Mouse (Mus musculus) midbrain, embryonic 13.5 days (tissue): ENCODE results near the gene Gm10490. TPM values are rescaled to one million over a fixed set of nuclear protein-coding genes. Genes with fewer than 3 reads are reported as not detected.
"Not testable (repeated sequence)": the region's sequence is repeated elsewhere in the genome, so short reads cannot be mapped to it uniquely, and the experiment has no call there.

Experiments used
- ATAC-seq: fragments of 200-750 bp; cut with Nextera tagmentation; 2 replicates; pipeline ENCODE4 v1.8.0; 2017; ENCODE audit warnings: mild to moderate bottlenecking, moderate TSS enrichment, moderate library complexity
- H3K27ac ChIP-seq: fragments of 300-500 bp; sonication (generic); 2 replicates; pipeline ENCODE4 v1.5.1; 2015; ENCODE audit warnings: inconsistent platforms, mild to moderate bottlenecking, moderate library complexity
- H3K27me3 ChIP-seq: fragments of 300-500 bp; sonication (generic); 2 replicates; pipeline ENCODE4 v1.6.1; 2015; ENCODE audit warnings: mild to moderate bottlenecking, inconsistent platforms
- H3K36me3 ChIP-seq: fragments of 300-500 bp; sonication (generic); 2 replicates; pipeline ENCODE4 v1.6.1; 2015; ENCODE audit warnings: mild to moderate bottlenecking, inconsistent platforms
- H3K4me1 ChIP-seq: fragments of 300-500 bp; sonication (generic); replicated peaks from 2 replicates; pipeline ENCODE4 v1.6.1; 2015; ENCODE audit warnings: inconsistent platforms
- H3K4me2 ChIP-seq: fragments of 300-500 bp; sonication (generic); replicated peaks from 2 replicates; pipeline ENCODE4 v1.6.1; 2015; ENCODE audit warnings: moderate library complexity, mild to moderate bottlenecking, inconsistent platforms
- H3K4me3 ChIP-seq: fragments of 300-500 bp; sonication (generic); replicated peaks from 2 replicates; pipeline ENCODE4 v1.5.1; 2015; ENCODE audit warnings: mild to moderate bottlenecking, inconsistent platforms
- H3K9ac ChIP-seq: fragments of 300-500 bp; sonication (generic); replicated peaks from 2 replicates; pipeline ENCODE4 v1.6.1; 2015; ENCODE audit warnings: mild to moderate bottlenecking, inconsistent platforms
- H3K9me3 ChIP-seq: fragments of 300-500 bp; sonication (generic); 2 replicates; pipeline ENCODE4 v1.6.1; 2016; ENCODE audit warnings: mild to moderate bottlenecking, inconsistent platforms
- WGBS: fragments of 180-500 bp; shearing (Covaris S2); methylation state at CpG from one replicate; pipeline ENCODE4 v1.1.7; 2015; 5-methylcytosine and 5-hydroxymethylcytosine counted together
- polyA plus RNA-seq: library from polyadenylated mRNA; unstranded; fragments of >200 nt; fragmentation: Nextera tagmentation; extraction: Ambion mirVana; gene quantifications from 2 replicates; pipeline ENCODE4 v1.2.1, GENCODE M21; 2015

Gene Gm10490
- not detected in 2 replicates for polyA plus RNA-seq

GRCm38 (mm10) chrX:7909242-7909641 lies at the start of gene Gm10490:
Gene Gm10490, plus strand, starts transcription at chrX:7909542.
- not testable (repeated sequence) for H3K9me3 ChIP-seq

GRCm38 (mm10) chrX:7863181-7863580 lies 46.2 kb upstream of the Gm10490 start:
- Histone ChIP-seq H3K27ac (no peak overlapping the region), H3K4me2 (no peak overlapping the region), H3K9me3 (no peaks in the 10 kb centered on the region), H3K36me3 (peaks cover 9% of the 10 kb centered on the region; the same call in 1 of the 2 replicates), H3K4me3 (no peak overlapping the region), H3K27me3 (no peaks in the 10 kb centered on the region), H3K4me1 (no peaks in the 10 kb centered on the region; the same call in 1 of the 2 replicates), H3K9ac (no peak overlapping the region)
- no peak for ATAC-seq
- 79% methylated on average over 1 of the region's 1 CpGs for WGBS

More at GRCm38 (mm10) chrX:7909242-7909641, at the start of gene Gm10490:
- H3K4me2 ChIP-seq, H3K4me3 ChIP-seq, H3K4me1 ChIP-seq, H3K9ac ChIP-seq, H3K27me3 ChIP-seq, H3K27ac ChIP-seq, ATAC-seq: not testable (repeated sequence)
- peaks cover 21% of the 10 kb centered on the region for H3K36me3 ChIP-seq
- WGBS = 88% methylated on average over 4 of the region's 4 CpGs

- Histone ChIP-seq H3K27ac (no peak overlapping the region), H3K36me3 (peaks cover 11% of the 10 kb centered on the region; the same call in 1 of the 2 replicates), H3K4me3 (no peak overlapping the region), H3K9me3 (no peaks in the 10 kb centered on the region), H3K4me1 (no peaks in the 10 kb centered on the region; the same call in 1 of the 2 replicates), H3K4me2 (no peak overlapping the region), H3K9ac (no peak overlapping the region), H3K27me3 (no peaks in the 10 kb centered on the region)
- WGBS = 79% methylated on average over 3 of the region's 3 CpGs
- no peak for ATAC-seq
Observed at GRCm38 (mm10) chrX:7864551-7864950, 44.8 kb upstream of the Gm10490 start.

GRCm38 (mm10) chrX:7865343-7865742 lies 44.0 kb upstream of the Gm10490 start:
- no peaks in the 10 kb centered on the region for H3K27me3 ChIP-seq
- H3K9ac ChIP-seq = no peak overlapping the region
- WGBS = 79% methylated on average over 2 of the region's 2 CpGs
- H3K36me3 ChIP-seq = peaks cover 10% of the 10 kb centered on the region; the same call in 1 of the 2 replicates
- no peak for ATAC-seq
- H3K4me2 ChIP-seq = no peak overlapping the region
- no peaks in the 10 kb centered on the region for H3K9me3 ChIP-seq
- H3K4me1 ChIP-seq = no peaks in the 10 kb centered on the region; the same call in 1 of the 2 replicates
- no peak overlapping the region for H3K4me3 ChIP-seq
- no peak overlapping the region for H3K27ac ChIP-seq

- no peak overlapping the region for H3K9ac ChIP-seq
- H3K27ac ChIP-seq = no peak overlapping the region
- no peak overlapping the region for H3K4me3 ChIP-seq
- 74% methylated on average over 2 of the region's 2 CpGs for whole genome bisulfite sequencing
- no peaks in the 10 kb centered on the region for H3K27me3 ChIP-seq
- ATAC-seq = no peak
- peaks cover 10% of the 10 kb centered on the region; the same call in 1 of the 2 replicates for H3K36me3 ChIP-seq
- no peaks in the 10 kb centered on the region; the same call in 1 of the 2 replicates for H3K4me1 ChIP-seq
- H3K9me3 ChIP-seq = no peaks in the 10 kb centered on the region
- no peak overlapping the region for H3K4me2 ChIP-seq
Observed at GRCm38 (mm10) chrX:7865786-7866185, 43.6 kb upstream of the Gm10490 start.

- WGBS = 85% methylated on average over 1 of the region's 1 CpGs
- no peaks in the 10 kb centered on the region; the same call in 1 of the 2 replicates for H3K4me1 ChIP-seq
- H3K27ac ChIP-seq = no peak overlapping the region
- no peak overlapping the region for H3K9ac ChIP-seq
- ATAC-seq = no peak
- no peaks in the 10 kb centered on the region for H3K27me3 ChIP-seq
- peaks cover 15% of the 10 kb centered on the region; the same call in 1 of the 2 replicates for H3K36me3 ChIP-seq
- H3K9me3 ChIP-seq = no peaks in the 10 kb centered on the region
- H3K4me3 ChIP-seq = no peak overlapping the region
- H3K4me2 ChIP-seq = no peak overlapping the region
Observed at GRCm38 (mm10) chrX:7867141-7867540, 42.2 kb upstream of the Gm10490 start.

GRCm38 (mm10) chrX:7868506-7868905 lies 40.8 kb upstream of the Gm10490 start:
- Histone ChIP-seq H3K9me3 (no peaks in the 10 kb centered on the region), H3K9ac (no peak overlapping the region), H3K36me3 (peaks cover 23% of the 10 kb centered on the region), H3K27ac (no peak overlapping the region), H3K4me2 (no peak overlapping the region), H3K4me1 (no peaks in the 10 kb centered on the region; the same call in 1 of the 2 replicates), H3K4me3 (no peak overlapping the region), H3K27me3 (no peaks in the 10 kb centered on the region)
- no peak for ATAC-seq
- 50% methylated on average over 2 of the region's 2 CpGs for WGBS

GRCm38 (mm10) chrX:7869826-7870225 lies 39.5 kb upstream of the Gm10490 start:
- no peak for ATAC-seq

GRCm38 (mm10) chrX:7878007-7878419 lies 31.3 kb upstream of the Gm10490 start, which contains the start of gene Pim2:
Gene Pim2, plus strand, starts transcription at chrX:7878262.
- ATAC-seq = peak; percentile 91

More at GRCm38 (mm10) chrX:7869826-7870225, 39.5 kb upstream of the Gm10490 start:
- WGBS = 28% methylated on average over 3 of the region's 3 CpGs
- no peak overlapping the region for H3K9ac ChIP-seq
- H3K4me1 ChIP-seq = no peaks in the 10 kb centered on the region; the same call in 1 of the 2 replicates
- H3K4me2 ChIP-seq = no peak overlapping the region
- no peaks in the 10 kb centered on the region for H3K27me3 ChIP-seq
- H3K27ac ChIP-seq = no peak overlapping the region
- H3K36me3 ChIP-seq = peaks cover 36% of the 10 kb centered on the region
- no peak overlapping the region for H3K4me3 ChIP-seq
- H3K9me3 ChIP-seq = no peaks in the 10 kb centered on the region

GRCm38 (mm10) chrX:7878495-7878894 lies 30.8 kb upstream of the Gm10490 start:
- Histone ChIP-seq H3K4me1 (peaks cover 14% of the 10 kb centered on the region; the same call in 1 of the 2 replicates), H3K9ac (peak overlapping the region; percentile 69), H3K36me3 (peaks cover 17% of the 10 kb centered on the region), H3K4me3 (peak overlapping the region; percentile 57), H3K27me3 (no peaks in the 10 kb centered on the region), H3K4me2 (peak overlapping the region; percentile 89), H3K27ac (peak overlapping the region; percentile 30), H3K9me3 (no peaks in the 10 kb centered on the region)
- ATAC-seq = peak; percentile 63; the same call in 1 of the 2 replicates
- WGBS = 23% methylated on average over 21 of the region's 21 CpGs

More at GRCm38 (mm10) chrX:7878007-7878419, 31.3 kb upstream of the Gm10490 start, which contains the start of gene Pim2:
- H3K4me2 ChIP-seq = peak within 1 kb of the TSS; percentile 89
- H3K9me3 ChIP-seq = no peaks in the 10 kb centered on the region
- peaks cover 14% of the 10 kb centered on the region; the same call in 1 of the 2 replicates for H3K4me1 ChIP-seq
- no peaks in the 10 kb centered on the region for H3K27me3 ChIP-seq
- peak within 1 kb of the TSS; percentile 69 for H3K9ac ChIP-seq
- H3K27ac ChIP-seq = peak within 1 kb of the TSS; percentile 39
- peak within 1 kb of the TSS; percentile 57 for H3K4me3 ChIP-seq
- 23% methylated on average over 30 of the region's 38 CpGs for WGBS
- peaks cover 20% of the 10 kb centered on the region for H3K36me3 ChIP-seq

GRCm38 (mm10) chrX:7879819-7880218 lies 29.5 kb upstream of the Gm10490 start:
- ATAC-seq = peak; percentile 21
- Histone ChIP-seq H3K36me3 (peaks cover 4% of the 10 kb centered on the region), H3K27ac (peak overlapping the region; percentile 19; the same call in 1 of the 2 replicates), H3K4me3 (peak overlapping the region; percentile 57), H3K9ac (no peak overlapping the region), H3K4me2 (peak overlapping the region; percentile 89), H3K9me3 (no peaks in the 10 kb centered on the region), H3K4me1 (peaks cover 17% of the 10 kb centered on the region; the same call in 1 of the 2 replicates), H3K27me3 (no peaks in the 10 kb centered on the region)
- 17% methylated on average over 11 of the region's 11 CpGs for WGBS

GRCm38 (mm10) chrX:7883841-7884567 lies 25.3 kb upstream of the Gm10490 start, which contains the start of gene Slc35a2:
Gene Slc35a2, plus strand, starts transcription at chrX:7884028.
- 13% methylated on average over 49 of the region's 49 CpGs for WGBS
- peak; percentile 90 for ATAC-seq

More at GRCm38 (mm10) chrX:7883841-7884567, 25.3 kb upstream of the Gm10490 start, which contains the start of gene Slc35a2:
- H3K27ac ChIP-seq = peak within 1 kb of the TSS; percentile 86
- H3K4me2 ChIP-seq = peak within 1 kb of the TSS; percentile 66
- H3K27me3 ChIP-seq = no peaks in the 10 kb centered on the region
- H3K4me1 ChIP-seq = peaks cover 19% of the 10 kb centered on the region; the same call in 1 of the 2 replicates
- no peaks in the 10 kb centered on the region for H3K36me3 ChIP-seq
- H3K9ac ChIP-seq = peak within 1 kb of the TSS; percentile 59
- peak within 1 kb of the TSS; percentile 57 for H3K4me3 ChIP-seq
- H3K9me3 ChIP-seq = no peaks in the 10 kb centered on the region
